Mouse (Mus musculus) right cerebral cortex, postnatal 25 days (tissue): ENCODE measurements around the gene Vgll4.

Experiments used
- DNase-seq: peaks from one replicate; pipeline ENCODE4 v3.0.0; 2022

Vgll4 gene

DNA sequence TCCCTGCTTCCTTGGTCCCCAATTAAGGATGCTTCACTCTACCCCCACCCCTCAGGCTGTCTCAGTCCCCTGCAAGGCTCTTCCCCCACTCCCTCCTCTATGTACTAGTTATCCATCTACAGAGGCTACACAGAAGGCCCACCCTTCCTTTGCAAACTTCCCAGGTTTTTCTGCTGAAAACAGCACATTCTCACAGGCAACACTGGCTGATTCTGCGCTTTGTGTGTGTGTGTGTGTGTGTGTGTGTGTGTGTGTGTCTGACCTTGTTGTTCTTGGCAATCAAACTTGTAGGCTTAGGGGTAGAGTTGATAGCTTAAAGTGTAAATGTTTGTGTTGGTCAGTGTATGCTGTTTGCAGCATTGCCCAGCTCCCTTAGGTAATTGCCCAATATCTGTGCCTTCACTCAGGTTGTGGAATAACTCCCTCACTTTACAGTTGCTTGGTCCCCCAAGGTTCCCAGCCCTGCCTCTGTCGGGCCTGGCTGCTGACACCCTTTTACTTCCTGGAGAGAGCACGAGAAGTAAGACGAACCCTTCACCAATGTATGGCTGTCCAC is 135.9 kb downstream of the Vgll4 start:
- no peak for DNase-seq

DNA sequence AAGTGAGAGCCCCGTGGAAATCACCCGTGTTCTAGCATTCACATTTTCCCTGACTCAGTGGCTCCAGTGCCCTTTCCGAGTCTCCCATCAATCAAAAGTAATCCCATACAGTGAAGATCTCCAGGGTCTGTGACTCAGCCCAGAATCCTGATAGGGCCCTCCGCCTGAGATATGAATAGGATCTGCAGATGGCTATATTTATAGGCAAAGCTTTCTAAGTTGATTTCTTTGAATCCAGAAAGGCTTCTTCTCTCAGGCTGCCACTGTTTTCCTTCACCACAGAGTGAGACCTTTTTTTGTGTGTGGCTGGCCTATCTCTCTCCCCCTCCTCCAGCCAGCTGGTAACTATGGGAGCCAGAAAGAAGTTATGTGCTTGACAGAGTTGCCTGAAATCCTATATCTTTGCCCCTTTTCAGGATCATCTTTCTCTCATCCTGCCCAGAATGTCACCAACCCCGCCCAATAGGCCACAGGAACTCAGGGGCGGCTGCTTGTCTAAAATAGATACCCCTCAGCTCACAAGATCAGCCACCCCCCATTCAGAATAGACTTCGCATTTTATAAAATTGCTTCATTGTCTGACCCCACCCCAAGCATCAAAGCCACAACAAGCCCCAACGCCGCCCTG is 136.6 kb downstream of the Vgll4 start:
- DNase-seq: no peak

DNA sequence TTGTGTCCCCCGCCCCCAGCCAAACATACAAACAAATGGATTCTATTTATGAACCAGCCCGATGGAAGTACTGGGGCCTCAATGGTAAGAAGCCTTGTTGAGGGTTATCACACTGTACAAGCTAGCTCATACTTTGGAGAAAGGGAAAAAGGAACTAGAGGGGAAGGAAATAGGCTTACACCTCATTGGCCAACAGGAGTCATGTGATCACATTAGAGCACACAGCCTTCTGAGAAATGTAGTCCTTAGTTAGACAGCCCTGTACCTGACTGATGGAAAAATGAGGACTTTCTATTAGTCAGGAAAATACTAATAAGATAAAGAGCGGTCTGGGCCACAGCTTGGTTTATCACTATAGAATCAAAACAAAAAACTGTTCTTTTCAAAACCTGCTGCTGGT is 138.0 kb downstream of the Vgll4 start:
- no peak for DNase-seq

DNA sequence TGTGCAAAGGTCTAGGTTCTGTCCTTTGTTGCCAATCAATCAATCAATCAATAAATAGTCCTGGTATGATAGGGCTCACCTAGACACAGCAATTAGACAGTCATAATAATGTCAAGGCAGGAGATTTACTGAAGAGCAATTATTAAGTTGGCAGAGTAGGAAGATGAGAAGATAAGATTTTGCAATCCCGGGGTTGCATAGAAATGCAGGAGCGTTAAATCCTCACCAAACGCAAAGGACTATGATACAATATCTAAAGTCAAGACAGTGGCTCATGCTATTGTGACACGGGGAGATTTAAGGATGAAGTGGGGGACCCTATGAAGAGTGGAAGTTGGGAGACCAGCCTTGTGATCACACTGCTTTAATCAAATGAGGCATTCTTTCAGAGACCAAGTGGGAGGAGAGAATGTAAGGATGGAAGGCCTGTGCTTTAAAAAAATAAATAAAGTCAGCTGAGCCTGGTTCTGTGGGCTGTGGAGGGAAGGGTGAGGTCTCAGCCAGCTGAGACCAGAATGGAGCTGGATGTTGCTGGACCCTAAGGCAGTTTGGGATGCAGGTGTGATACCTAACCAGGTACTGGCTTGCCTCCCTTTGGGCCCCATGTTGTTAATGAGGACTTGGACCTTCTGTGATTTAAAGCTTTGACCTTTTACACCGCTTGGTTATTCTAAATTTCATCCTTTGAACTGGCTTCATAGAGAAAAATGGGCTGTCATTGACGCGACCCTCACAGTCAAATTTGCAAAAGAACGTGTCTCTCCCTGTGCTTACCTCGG is 139.9 kb downstream of the Vgll4 start:
- no peak for DNase-seq

DNA sequence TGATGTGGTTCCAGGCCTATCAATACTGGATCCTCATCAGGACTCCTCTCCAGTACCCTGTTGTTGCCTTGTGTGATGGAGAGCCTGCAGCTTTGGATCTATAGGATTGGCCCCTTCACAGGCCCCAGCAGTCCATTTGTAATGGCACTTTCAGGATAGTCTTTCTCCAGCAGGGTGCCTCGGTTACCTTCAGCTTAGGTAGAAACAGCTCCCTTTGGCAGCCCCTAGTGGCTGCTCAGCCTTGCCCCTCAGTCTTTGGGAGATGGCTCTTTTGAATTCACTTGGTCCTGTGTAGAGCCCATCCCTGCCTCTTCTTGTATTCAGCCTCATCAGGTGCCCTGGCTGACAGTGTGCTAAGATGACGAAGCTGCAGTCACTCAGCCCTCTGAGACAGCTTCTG is 142.9 kb downstream of the Vgll4 start:
- DNase-seq: no peak

DNA sequence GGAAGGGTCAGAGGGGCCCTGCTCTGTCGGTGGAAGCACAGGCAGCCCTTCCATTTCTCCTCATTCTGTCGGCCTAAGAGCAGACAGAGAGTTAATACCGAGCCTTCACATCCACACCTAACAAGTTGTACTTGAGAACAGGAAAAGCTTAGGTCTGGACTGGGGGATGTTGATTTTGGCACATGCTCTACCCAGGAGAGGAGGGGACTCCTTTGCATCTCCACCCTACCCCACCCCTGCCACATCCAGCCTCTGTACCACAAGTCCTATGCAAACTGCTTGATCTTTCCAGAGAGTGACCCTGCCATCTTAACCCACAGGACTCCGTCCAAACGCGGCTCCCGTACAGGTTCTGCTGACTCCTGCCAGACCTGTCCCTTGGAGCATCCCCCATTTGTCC is 148.1 kb downstream of the Vgll4 start:
- no peak for DNase-seq

DNA sequence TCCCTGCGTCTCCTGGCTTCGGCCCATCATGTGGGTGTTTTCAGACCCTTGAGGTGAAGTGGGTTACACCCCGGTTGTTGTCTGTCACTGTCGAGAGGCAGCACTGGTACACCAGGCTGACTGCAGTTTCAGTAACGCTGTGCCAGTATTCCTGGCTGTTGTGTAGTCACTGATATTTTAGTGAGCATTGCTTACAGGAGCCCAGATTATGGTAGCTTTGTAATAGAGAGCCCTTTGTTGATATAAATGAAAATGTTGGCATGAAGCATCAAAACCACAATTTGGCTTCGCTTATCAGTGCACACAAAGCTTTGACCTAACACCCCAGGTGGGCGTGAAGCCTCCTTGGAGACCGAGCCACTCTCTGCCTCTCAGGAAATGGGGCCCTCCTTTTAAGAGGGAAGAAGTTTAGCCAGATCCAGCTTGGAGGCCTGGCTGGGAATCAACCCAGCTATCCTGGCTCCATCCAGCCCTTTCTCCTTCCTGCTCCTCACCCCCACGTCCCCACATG is 149.8 kb downstream of the Vgll4 start:
- DNase-seq: no peak

DNA sequence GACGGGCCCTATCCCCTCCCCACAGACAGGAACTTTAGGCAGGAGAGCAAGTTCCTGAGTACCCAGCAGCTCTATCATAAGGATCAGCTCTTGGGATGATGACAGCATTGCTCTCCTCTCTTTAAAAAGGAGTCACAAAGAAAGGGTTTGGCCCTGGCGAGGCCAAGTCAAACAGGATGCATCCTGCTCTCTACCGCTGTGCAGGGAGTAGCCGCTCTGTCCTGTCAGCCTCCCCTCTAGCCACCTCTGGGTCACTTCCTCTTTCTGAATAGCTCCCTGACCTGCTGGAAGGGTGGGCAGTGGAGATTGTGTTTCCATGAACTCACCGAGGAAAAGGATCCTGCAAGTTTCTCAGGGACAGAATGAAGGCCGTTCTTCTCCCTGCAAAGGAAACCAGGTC is 151.3 kb downstream of the Vgll4 start:
- no peak for DNase-seq

DNA sequence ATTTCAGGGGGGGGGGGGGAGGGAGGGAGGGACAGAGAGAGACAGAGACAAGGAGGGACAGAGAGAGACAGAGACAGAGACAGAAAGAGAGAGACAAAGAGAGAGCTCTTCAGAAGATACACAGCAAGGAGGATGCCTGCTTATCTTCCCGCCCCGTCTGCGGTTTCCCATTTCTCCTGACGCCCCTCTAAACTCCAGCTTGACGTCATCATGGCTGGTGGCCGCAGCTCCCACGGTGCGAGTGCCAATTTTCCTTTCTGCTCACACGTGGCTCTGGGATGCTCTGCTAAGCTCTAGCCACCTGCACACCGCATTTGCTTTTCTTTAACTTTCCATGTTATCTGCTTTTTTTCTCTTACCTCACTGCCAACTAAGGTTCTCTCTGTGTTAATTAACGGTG is 151.8 kb downstream of the Vgll4 start:
- DNase-seq: peak; percentile 24

DNA sequence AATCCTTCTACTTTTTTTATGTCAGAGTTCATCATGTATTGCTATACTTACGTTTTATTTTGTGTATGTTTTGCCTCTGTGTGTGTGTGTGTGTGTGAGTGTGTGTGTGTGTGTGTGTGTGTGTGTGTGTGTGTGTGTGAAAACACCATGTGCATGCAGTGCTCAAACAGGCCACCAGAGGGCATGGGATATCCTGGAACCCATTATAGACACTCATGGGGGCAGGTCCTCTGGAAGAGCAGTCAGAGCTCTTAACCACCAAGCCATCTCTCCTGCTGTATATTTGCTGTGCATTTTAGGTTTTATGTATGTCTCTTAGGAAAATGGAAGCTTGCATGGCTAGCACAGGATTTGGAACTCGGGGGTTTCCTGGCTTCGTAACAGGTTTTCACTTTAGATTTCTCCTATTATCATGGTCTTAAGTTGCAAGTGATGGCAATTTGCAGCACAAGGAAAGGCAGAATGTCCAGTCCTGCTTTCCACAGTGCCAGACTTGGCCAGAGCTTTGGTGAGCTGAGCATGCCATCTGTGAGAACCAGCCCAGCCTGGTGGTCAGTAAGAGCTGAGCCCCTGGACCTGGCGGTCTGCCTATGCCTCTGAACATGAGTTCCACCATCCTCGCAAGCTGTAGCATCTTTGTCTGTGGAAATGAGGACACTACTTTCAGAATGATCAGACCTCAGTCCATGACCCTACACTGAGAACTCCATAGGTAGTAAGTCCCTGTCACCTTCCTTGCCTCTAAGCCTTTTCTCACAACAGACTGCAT is 154.7 kb downstream of the Vgll4 start:
- DNase-seq: no peak

DNA sequence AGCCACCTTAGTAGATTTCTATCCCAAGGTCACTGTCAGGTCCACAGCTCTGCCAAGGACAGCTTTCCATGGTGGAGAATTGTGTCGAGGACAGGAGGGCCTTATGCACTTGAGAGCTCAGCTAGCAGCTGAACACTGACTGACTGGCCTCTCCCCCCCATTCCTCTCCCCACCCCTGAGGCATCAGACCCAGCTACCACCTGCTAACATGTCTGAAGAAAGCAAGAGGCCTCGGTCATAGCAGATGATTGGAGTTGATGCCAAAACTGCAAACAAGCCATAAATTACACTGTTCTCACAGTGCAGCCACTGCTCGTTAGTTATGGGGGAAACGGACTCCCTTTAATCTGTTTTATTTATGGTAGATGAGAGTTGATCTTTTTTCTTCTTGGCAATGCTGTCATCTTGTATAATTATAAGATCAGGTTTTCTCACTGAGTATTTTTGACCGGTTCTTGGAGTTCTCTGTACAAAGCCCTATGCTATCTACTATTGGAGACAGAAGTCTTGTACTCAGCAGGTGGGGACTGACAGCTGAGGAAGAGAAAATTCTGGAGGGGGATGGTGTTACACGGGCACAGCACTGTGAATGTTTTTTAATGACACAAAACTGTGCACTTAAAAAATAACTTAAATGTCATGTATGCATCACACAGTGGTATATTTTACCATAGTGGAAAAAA is 155.5 kb downstream of the Vgll4 start:
- no peak for DNase-seq

DNA sequence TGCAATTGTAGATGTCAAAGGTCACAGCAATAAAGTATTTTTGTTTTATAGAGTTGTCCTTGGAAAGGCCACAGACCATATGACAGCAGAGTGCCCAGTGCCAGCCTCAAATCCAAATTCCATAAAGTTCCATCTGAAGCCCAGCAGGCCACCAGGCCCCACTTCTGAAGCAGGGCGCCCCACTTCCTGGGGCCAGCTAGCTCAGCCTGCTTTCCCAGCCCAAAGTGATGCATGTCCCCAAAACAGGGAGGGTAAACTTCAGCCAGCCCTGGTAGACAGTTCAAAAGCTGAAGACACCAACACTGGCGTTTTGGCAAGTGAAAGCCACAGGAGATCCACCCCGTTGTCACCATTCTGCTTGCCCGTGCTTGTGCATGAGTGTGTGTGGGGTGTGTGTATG is 157.0 kb downstream of the Vgll4 start:
- no peak for DNase-seq

DNA sequence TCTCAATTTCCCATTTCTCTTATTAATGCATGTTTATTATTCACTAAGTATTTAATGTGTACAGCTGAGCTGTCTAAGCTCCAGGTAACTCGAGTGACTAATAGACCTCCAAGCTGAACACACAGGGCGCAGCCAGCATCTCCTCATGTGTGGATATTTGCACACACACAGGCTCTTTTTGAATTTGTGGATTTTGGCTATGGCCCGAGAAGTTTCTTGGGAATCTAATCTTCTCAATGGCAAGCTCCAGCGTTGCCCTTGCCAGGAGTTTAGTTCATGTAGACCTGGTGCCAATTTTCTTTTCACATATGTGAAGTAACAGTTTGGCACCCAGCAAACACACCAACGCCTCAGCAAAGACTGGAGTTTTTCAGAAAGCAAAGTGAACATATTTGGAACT is 157.5 kb downstream of the Vgll4 start:
- no peak for DNase-seq
